Mouse (Mus musculus): ENCODE data around the gene Brpf3.

DNA sequence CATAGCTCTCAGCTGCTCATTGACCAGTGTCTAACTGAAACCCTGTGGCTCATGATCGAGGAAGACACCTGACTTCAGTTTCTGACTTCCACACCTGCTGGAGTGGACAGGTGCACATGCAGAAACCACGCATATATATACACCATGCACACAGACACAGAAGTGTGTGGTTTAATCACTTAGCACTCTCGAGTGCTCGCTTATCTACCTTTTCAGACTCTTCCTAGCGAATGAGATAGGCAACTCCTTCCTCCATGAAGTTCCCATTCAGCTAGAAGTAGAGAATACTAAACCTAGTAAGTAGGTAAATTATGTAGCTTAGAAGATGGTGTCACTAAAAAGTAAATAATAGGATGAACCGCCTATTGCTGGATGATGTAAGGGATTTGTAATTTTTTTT, 4.1 kb downstream of the Brpf3 start:
- TF ChIP-seq CTCF (IDR thresholded peaks at IDR 0.05): no peak
- no peak for TF ChIP-seq EP300 (IDR thresholded peaks at IDR 0.05)
